Mouse (Mus musculus): Measurements from ENCODE around the gene Cxcl14.

DNA sequence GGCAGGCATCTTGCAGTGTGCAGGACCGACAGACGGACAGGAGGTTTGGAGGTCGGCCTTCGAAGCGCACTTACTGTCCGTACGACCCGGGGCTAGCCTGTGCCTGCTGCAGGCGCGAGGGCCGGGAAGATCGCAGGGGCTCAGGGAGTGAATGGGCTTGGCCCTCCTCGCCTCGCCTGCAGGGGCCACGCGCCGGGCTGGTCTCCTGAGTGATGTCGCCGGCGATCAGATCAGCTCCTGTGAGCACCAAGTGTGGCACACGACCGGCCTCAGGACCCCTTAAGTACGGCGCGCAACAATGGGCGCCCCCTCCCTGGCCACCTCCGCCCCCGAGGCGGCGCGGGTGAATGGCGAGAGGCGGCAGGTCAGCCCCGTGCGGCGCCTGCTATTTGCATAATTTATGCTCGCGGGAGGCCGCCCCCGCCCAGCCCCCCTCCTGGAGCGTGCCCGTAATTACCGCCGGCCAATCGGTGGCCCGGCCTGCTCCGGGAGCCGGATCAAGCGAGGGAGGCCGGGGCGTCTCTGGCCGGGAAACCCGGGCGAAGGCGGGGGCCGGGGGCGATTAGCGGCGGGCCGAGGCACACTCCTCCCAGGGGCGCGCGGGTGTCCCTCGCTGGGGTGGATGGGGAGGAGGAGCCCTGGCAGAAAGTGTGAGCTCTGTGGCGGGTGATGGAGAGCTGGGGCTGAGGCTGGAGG lies 44.3 kb downstream of the Cxcl14 start, which contains the start of gene Neurog1:
- TF ChIP-seq CTCF (IDR thresholded peaks at IDR 0.05; ENCODE audit: low read depth, low read length) (no peak), EP300 (IDR thresholded peaks at IDR 0.05; ENCODE audit: insufficient read depth, low read depth, low read length) (0 out of 2 replicates have a peak, but pooled peaks have one; percentile 2)
